Mouse (Mus musculus) limb, embryonic 12.5 days (tissue): Measurements from ENCODE around the gene Lrrc41. TPM values are rescaled to one million over a fixed set of nuclear protein-coding genes. Genes with fewer than 3 reads are reported as not detected.

Experiments used
- ATAC-seq: fragments of 200-750 bp; cut with Nextera tagmentation; 2 replicates; pipeline ENCODE4 v1.8.0; 2017; ENCODE audit warnings: low read depth, moderate TSS enrichment; ENCODE audit not compliant: insufficient number of reproducible peaks, insufficient read depth, low FRiP score, low TSS enrichment
- H3K27ac ChIP-seq: fragments of 300-500 bp; sonication (generic); 2 replicates; pipeline ENCODE4 v1.5.1; 2016; ENCODE audit warnings: mild to moderate bottlenecking, moderate library complexity
- H3K27me3 ChIP-seq: fragments of 300-500 bp; sonication (generic); 2 replicates; pipeline ENCODE4 v1.6.1; 2016; ENCODE audit warnings: mild to moderate bottlenecking, moderate library complexity
- H3K36me3 ChIP-seq: fragments of 300-500 bp; sonication (generic); 2 replicates; pipeline ENCODE4 v1.6.1; 2016; ENCODE audit warnings: mild to moderate bottlenecking, moderate library complexity
- H3K4me1 ChIP-seq: fragments of 300-500 bp; sonication (generic); replicated peaks from 2 replicates; pipeline ENCODE4 v1.6.1; 2016
- H3K4me2 ChIP-seq: fragments of 300-500 bp; sonication (generic); 2 replicates; pipeline ENCODE4 v1.6.1; 2016; ENCODE audit warnings: mild to moderate bottlenecking, moderate library complexity
- H3K4me3 ChIP-seq: fragments of 300-500 bp; sonication (generic); replicated peaks from 2 replicates; pipeline ENCODE4 v1.5.1; 2016; ENCODE audit warnings: mild to moderate bottlenecking
- H3K9ac ChIP-seq: fragments of 300-500 bp; sonication (generic); replicated peaks from 2 replicates; pipeline ENCODE4 v1.6.1; 2016; ENCODE audit warnings: mild to moderate bottlenecking, moderate library complexity
- H3K9me3 ChIP-seq: fragments of 300-500 bp; sonication (generic); 2 replicates; pipeline ENCODE4 v1.6.1; 2016; ENCODE audit warnings: mild to moderate bottlenecking, moderate library complexity
- WGBS: fragments of 180-500 bp; shearing (Covaris S2); methylation state at CpG from one replicate; pipeline ENCODE4 v1.1.7; 2016; 5-methylcytosine and 5-hydroxymethylcytosine counted together
- polyA plus RNA-seq: library from polyadenylated mRNA; unstranded; fragments of >200 nt; fragmentation: Nextera tagmentation; extraction: Ambion mirVana; gene quantifications from 2 replicates; pipeline ENCODE4 v1.2.1, GENCODE M21; 2016

Lrrc41 gene
- polyA plus RNA-seq, 1 experiment from 2014 or later = 78.9 TPM

GRCm38 (mm10) chr4:116088510-116089249 lies 13.6 kb downstream of the Lrrc41 start:
- Histone ChIP-seq H3K4me2 (no peak overlapping the region), H3K27ac (no peak overlapping the region), H3K27me3 (no peaks in the 10 kb centered on the region), H3K9me3 (no peaks in the 10 kb centered on the region), H3K4me3 (no peak overlapping the region), H3K9ac (no peak overlapping the region), H3K4me1 (no peaks in the 10 kb centered on the region), H3K36me3 (peaks cover 99% of the 10 kb centered on the region)
- 89% methylated on average over 23 of the region's 23 CpGs for WGBS
- ATAC-seq = no peak

DNA sequence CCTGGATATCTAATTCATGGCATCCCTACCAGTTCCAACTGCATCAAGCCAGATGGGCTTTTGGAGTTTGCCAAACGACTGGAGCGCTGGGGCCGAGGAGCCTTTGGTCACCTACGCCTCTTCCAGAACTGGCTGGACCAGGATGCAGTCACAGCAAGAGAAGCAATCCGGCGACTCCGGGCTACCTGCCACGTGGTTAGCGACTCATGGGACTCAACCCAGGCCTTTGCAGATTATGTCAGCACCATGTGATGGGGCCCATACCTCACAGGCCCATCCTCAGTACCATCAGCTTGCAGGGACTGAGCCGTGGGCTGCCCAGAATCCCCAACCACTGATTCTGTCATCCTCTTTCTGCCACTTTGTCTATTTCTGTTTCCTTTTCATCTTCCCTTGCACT lies 21.2 kb downstream of the Lrrc41 start:
- ATAC-seq = no peak
- H3K36me3 ChIP-seq = peaks cover 100% of the 10 kb centered on the region
- H3K27me3 ChIP-seq = no peaks in the 10 kb centered on the region
- H3K4me1 ChIP-seq = no peaks in the 10 kb centered on the region
- H3K9ac ChIP-seq = no peak overlapping the region
- H3K4me3 ChIP-seq = no peak overlapping the region
- no peak overlapping the region for H3K4me2 ChIP-seq
- WGBS = 92% methylated on average over 10 of the region's 10 CpGs
- H3K9me3 ChIP-seq = no peaks in the 10 kb centered on the region
- no peak overlapping the region for H3K27ac ChIP-seq

- ATAC-seq = no peak
- Histone ChIP-seq H3K9me3 (no peaks in the 10 kb centered on the region), H3K4me1 (no peaks in the 10 kb centered on the region), H3K4me2 (no peak overlapping the region), H3K9ac (no peak overlapping the region), H3K36me3 (peaks cover 100% of the 10 kb centered on the region), H3K27ac (no peak overlapping the region), H3K27me3 (no peaks in the 10 kb centered on the region), H3K4me3 (no peak overlapping the region)
- 80% methylated on average over 8 of the region's 8 CpGs for WGBS
Observed at GRCm38 (mm10) chr4:116097211-116097610, 22.1 kb downstream of the Lrrc41 start.

DNA sequence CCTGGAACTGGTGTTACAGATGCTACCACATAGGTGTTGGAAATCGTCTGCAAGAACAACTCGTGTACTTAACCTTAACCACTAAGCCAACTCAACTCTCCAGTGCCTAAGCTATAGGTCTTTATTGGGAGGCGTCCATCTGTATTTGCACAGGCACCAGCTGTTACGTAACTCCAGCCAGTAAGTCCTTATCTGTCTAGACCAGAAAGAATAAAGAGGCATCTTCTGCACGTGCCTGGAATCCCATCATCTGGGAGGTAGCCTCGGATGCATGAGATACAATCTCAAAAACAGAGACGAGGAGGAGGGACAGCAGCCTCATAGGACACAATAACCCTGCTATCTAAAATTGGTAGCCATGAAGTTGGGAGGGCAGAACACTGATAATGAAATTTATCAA lies 25.9 kb downstream of the Lrrc41 start:
- Histone ChIP-seq H3K27ac (no peak overlapping the region), H3K9ac (no peak overlapping the region), H3K4me3 (no peak overlapping the region), H3K27me3 (no peaks in the 10 kb centered on the region), H3K4me2 (no peak overlapping the region), H3K36me3 (peaks cover 98% of the 10 kb centered on the region), H3K4me1 (no peaks in the 10 kb centered on the region), H3K9me3 (no peaks in the 10 kb centered on the region)
- WGBS = 85% methylated on average over 7 of the region's 7 CpGs
- ATAC-seq = no peak

- no peak overlapping the region for H3K4me3 ChIP-seq
- H3K36me3 ChIP-seq = peaks cover 86% of the 10 kb centered on the region
- no peaks in the 10 kb centered on the region for H3K27me3 ChIP-seq
- H3K27ac ChIP-seq = no peak overlapping the region
- no peaks in the 10 kb centered on the region for H3K9me3 ChIP-seq
- ATAC-seq = no peak
- H3K4me1 ChIP-seq = no peaks in the 10 kb centered on the region
- 93% methylated on average over 5 of the region's 5 CpGs for WGBS
- no peak overlapping the region for H3K9ac ChIP-seq
- no peak overlapping the region for H3K4me2 ChIP-seq
Observed at GRCm38 (mm10) chr4:116105278-116105677, 30.2 kb downstream of the Lrrc41 start.

DNA sequence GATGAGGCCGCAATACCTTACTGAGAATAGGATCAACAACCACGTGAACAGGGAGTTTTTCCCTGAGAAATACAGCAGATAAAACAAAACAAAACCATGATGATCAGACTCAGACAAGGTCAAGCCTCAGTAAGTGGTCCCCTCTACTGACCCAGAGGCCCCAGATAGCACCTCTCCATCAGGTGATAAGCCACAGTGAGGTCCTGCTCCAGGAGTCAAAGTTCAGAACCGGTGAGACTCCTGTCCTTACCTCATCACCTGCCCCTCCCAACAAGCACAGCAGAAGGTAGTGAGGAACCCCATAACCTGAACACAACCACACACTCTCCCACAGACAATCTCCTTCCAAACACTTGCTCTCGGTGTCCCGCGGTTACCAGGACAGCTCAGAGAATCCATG lies 35.6 kb downstream of the Lrrc41 start:
- 96% methylated on average over 6 of the region's 6 CpGs for WGBS
- Histone ChIP-seq H3K9me3 (no peaks in the 10 kb centered on the region), H3K4me2 (no peak overlapping the region), H3K9ac (no peak overlapping the region), H3K36me3 (peaks cover 70% of the 10 kb centered on the region), H3K27ac (no peak overlapping the region), H3K27me3 (no peaks in the 10 kb centered on the region), H3K4me1 (no peaks in the 10 kb centered on the region), H3K4me3 (no peak overlapping the region)
- no peak for ATAC-seq

- ATAC-seq = no peak
- no peak overlapping the region for H3K9ac ChIP-seq
- no peak overlapping the region for H3K4me2 ChIP-seq
- no peak overlapping the region for H3K27ac ChIP-seq
- no peak overlapping the region for H3K4me3 ChIP-seq
- no peaks in the 10 kb centered on the region for H3K4me1 ChIP-seq
- 94% methylated on average over 2 of the region's 2 CpGs for WGBS
- H3K27me3 ChIP-seq = no peaks in the 10 kb centered on the region
- peaks cover 71% of the 10 kb centered on the region for H3K36me3 ChIP-seq
- H3K9me3 ChIP-seq = no peaks in the 10 kb centered on the region
Observed at GRCm38 (mm10) chr4:116111486-116111885, 36.4 kb downstream of the Lrrc41 start.

DNA sequence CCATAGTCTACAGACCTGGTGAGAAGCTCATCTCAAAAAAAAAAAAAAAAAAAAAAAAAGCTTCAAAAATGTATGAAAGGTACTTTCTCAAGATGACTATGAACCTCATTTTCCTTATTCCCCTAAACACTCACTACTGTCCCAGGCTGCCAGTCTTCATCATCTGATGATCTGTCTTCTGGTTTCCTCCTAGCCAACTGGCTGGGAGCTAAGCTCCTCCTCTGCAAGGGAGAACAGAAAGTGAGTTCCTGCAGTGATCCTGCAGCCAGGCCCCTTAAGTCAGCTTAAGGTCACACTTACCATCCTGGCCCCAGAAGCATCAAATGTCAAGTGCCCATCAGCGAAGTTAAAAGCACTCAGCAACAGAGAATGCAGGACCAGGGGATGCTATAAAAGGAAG lies 47.7 kb downstream of the Lrrc41 start:
- Histone ChIP-seq H3K9ac (peak overlapping the region; percentile 66), H3K4me3 (peak overlapping the region; percentile 53), H3K4me1 (peaks cover 13% of the 10 kb centered on the region), H3K36me3 (peaks cover 22% of the 10 kb centered on the region), H3K9me3 (no peaks in the 10 kb centered on the region), H3K27ac (no peak overlapping the region), H3K27me3 (no peaks in the 10 kb centered on the region), H3K4me2 (peak overlapping the region; percentile 73)
- WGBS = 0% methylated on average over 1 of the region's 1 CpGs
- ATAC-seq = no peak

DNA sequence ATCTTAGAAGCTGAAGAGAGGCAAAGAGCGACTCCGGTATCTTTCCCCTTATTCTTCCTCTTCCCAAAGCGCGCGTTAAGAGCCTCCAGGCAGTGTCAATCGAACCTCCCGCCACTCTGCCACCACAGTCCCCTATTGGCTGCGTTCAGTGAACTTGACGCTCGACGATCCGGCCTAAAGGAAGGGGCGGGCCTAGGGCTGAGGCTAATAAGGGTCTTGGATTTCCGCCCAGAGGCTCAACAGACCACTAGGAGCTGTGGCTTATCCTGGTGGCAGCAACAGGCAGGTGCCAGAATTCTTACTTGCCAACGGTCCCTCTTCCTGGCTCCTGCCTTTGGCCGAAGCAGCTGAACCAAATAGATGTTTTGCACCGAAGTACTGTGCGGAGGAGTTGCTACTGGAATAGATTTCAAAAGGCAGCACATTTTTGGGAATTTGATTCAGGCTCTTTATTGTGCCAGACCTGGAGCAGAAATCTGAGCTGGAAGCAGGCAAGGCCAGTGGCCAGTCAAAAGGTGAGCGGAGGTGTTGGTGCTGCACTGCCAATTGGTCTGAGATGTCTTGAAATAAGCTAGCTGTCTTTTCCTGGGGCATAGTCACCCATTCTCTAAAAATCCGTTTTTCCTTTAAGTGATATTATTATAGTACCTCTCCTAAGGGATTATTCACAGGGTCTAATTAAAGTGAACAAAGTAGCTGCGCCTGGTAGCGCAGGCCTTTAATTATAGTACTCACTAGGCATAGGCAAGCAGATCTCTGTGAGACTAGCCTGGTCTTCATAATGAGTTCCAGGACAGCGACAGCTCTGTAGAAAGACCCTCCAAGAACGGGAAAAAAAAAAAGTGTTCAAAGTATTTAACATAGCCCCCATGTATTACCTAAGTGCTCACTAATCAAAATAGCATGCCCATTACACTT lies 48.8 kb downstream of the Lrrc41 start, which contains the start of the genes Rad54l and Pomgnt1:
Rad54l (minus strand) TSS at position 89 of the 918 bp plus-strand sequence.
Pomgnt1 (plus strand) TSS at position 239 of the 918 bp plus-strand sequence.
- peaks cover 13% of the 10 kb centered on the region for H3K4me1 ChIP-seq
- peak within 1 kb of the TSS; percentile 66 for H3K9ac ChIP-seq
- H3K4me2 ChIP-seq = peak within 1 kb of the TSS; percentile 73
- WGBS = 2% methylated on average over 24 of the region's 24 CpGs
- H3K27me3 ChIP-seq = no peaks in the 10 kb centered on the region
- H3K27ac ChIP-seq = peak within 1 kb of the TSS; percentile 69
- H3K4me3 ChIP-seq = peak within 1 kb of the TSS; percentile 53
- ATAC-seq = peak; percentile 98
- no peaks in the 10 kb centered on the region for H3K9me3 ChIP-seq
- peaks cover 14% of the 10 kb centered on the region for H3K36me3 ChIP-seq

GRCm38 (mm10) chr4:116125803-116126386 lies 50.8 kb downstream of the Lrrc41 start:
- H3K9ac ChIP-seq = no peak overlapping the region
- H3K27me3 ChIP-seq = no peaks in the 10 kb centered on the region
- H3K4me1 ChIP-seq = peaks cover 13% of the 10 kb centered on the region
- no peak for ATAC-seq
- no peak overlapping the region for H3K4me2 ChIP-seq
- H3K27ac ChIP-seq = no peak overlapping the region
- H3K36me3 ChIP-seq = no peaks in the 10 kb centered on the region
- no peak overlapping the region for H3K4me3 ChIP-seq
- no peaks in the 10 kb centered on the region for H3K9me3 ChIP-seq
- WGBS = 94% methylated on average over 4 of the region's 4 CpGs

DNA sequence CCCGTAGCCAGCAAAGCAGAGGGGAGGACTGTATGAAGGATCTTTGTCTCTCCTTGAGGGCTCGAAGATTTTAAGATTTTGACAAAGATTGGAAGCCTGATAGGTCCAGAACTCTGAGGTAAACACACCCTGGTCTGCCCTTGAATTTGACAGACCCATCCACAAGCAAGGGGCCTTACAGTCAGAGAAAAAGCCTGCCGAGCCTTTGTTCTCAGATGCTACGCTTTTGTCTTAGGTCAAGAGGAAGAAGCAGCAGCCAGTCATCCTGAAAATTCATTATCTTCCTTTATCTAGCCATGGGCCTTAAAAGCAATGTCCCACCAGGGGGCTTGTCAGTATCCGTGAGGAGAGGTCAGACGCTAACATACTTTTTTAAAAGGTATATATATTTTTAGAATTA lies 52.9 kb downstream of the Lrrc41 start:
- no peak overlapping the region for H3K9ac ChIP-seq

More for the DNA sequence above, 52.9 kb downstream of the Lrrc41 start:
- H3K4me1 ChIP-seq = peaks cover 10% of the 10 kb centered on the region
- H3K27ac ChIP-seq = no peak overlapping the region
- 80% methylated on average over 6 of the region's 6 CpGs for WGBS
- H3K4me3 ChIP-seq = no peak overlapping the region
- no peak for ATAC-seq
- no peaks in the 10 kb centered on the region for H3K9me3 ChIP-seq
- H3K4me2 ChIP-seq = no peak overlapping the region
- H3K36me3 ChIP-seq = no peaks in the 10 kb centered on the region
- H3K27me3 ChIP-seq = no peaks in the 10 kb centered on the region
